Mouse (Mus musculus) splenic B cell, adult 2 months (primary cell): ENCODE data around the gene Wfs1.
"Not testable (repeated sequence)": the region's sequence is repeated elsewhere in the genome, so short reads cannot be mapped to it uniquely, and the experiment has no call there.

Experiments used
- DNase-seq: peaks from one replicate; pipeline ENCODE4 v3.0.0-alpha.2; 2011; ENCODE audit warnings: low read depth, low spot score
- H3K27me3 ChIP-seq: 2 replicates; pipeline ENCODE4 v1.6.1; 2012; ENCODE audit warnings: mild to moderate bottlenecking, low read length, moderate library complexity, mixed read lengths; ENCODE audit not compliant: control insufficient read depth, poor library complexity, insufficient read depth, severe bottlenecking
- H3K36me3 ChIP-seq: 2 replicates; pipeline ENCODE4 v1.6.1; 2012; ENCODE audit warnings: mild to moderate bottlenecking, low read length, moderate library complexity, mixed read lengths; ENCODE audit not compliant: control insufficient read depth, poor library complexity, insufficient read depth, severe bottlenecking

The Wfs1 gene

DNA sequence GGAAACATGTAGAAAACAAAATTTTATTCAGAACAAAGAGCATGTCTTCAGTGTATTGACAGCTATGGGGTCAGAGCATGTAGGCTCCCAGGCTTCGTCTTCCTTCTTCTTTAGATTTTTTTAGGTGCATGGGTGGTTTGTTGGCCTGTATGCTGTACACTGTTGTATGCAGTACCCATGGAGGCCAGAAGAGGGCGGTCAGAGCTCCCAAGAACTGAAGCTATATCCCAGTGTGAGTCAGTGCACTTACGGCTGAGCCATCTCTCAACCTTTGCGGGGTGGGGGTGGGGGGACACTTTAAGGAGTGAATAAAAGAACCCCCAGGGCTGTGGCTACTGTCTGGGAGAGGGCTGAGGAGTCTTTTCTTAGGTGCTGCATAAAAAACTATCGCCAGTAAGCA lies 30.2 kb downstream of the Wfs1 start:
- Histone ChIP-seq H3K36me3 (no peaks in the 10 kb centered on the region), H3K27me3 (no peaks in the 10 kb centered on the region)
- peak; percentile 79 for DNase-seq

GRCm38 (mm10) chr5:36955366-36955765 lies 33.6 kb downstream of the Wfs1 start:
- no peaks in the 10 kb centered on the region for H3K27me3 ChIP-seq
- DNase-seq, result peak; percentile 58
- no peaks in the 10 kb centered on the region for H3K36me3 ChIP-seq

DNA sequence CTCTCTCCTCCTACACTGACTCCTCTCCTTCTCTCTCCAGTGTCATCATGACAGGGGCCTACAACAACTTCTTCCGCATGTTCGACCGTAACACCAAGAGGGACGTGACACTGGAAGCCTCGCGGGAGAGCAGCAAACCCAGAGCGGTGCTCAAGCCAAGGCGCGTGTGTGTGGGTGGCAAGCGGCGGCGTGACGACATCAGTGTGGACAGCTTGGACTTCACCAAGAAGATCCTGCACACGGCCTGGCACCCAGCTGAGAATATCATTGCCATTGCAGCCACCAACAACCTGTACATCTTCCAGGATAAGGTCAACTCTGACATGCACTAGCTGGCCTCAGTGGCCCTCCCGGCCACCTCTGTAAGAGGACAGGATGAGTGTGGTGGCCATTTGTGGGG lies 36.7 kb downstream of the Wfs1 start:
- no peaks in the 10 kb centered on the region for H3K36me3 ChIP-seq
- no peak for DNase-seq
- no peaks in the 10 kb centered on the region for H3K27me3 ChIP-seq

- DNase-seq, result peak; percentile 50
- no peaks in the 10 kb centered on the region for H3K27me3 ChIP-seq
- H3K36me3 ChIP-seq, result no peaks in the 10 kb centered on the region
These were observed 38.1 kb downstream of the Wfs1 start for GRCm38 (mm10) chr5:36950871-36951270.

DNA sequence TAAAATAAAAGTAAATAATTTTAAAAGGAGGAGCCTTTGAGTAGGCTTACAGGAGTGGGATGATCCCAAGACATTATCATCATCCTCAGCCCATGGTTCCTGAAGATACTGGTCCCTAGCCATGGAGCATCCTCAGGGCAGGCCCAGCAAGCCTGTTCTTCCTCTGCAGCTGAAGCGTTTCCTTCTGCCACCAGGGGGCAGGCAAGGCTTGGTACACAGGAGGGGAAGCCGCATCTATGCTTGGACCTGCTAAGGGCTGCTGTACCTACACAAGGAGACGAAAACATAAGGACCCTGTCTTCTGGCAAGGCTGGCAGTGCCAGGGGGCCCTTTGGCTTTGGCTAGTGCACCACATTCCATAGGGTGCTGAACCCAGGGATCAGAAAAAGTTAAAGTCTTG lies 40.2 kb downstream of the Wfs1 start:
- no peaks in the 10 kb centered on the region for H3K36me3 ChIP-seq
- no peaks in the 10 kb centered on the region for H3K27me3 ChIP-seq
- DNase-seq, result peak; percentile 81

- peak; percentile 80 for DNase-seq
These were observed 42.6 kb downstream of the Wfs1 start for GRCm38 (mm10) chr5:36946445-36946844.

GRCm38 (mm10) chr5:36945713-36946112 lies 43.3 kb downstream of the Wfs1 start:
- Histone ChIP-seq H3K36me3 (no peaks in the 10 kb centered on the region), H3K27me3 (no peaks in the 10 kb centered on the region)
- DNase-seq, result no peak

More at GRCm38 (mm10) chr5:36946445-36946844, 42.6 kb downstream of the Wfs1 start:
- Histone ChIP-seq H3K27me3 (no peaks in the 10 kb centered on the region), H3K36me3 (no peaks in the 10 kb centered on the region)

DNA sequence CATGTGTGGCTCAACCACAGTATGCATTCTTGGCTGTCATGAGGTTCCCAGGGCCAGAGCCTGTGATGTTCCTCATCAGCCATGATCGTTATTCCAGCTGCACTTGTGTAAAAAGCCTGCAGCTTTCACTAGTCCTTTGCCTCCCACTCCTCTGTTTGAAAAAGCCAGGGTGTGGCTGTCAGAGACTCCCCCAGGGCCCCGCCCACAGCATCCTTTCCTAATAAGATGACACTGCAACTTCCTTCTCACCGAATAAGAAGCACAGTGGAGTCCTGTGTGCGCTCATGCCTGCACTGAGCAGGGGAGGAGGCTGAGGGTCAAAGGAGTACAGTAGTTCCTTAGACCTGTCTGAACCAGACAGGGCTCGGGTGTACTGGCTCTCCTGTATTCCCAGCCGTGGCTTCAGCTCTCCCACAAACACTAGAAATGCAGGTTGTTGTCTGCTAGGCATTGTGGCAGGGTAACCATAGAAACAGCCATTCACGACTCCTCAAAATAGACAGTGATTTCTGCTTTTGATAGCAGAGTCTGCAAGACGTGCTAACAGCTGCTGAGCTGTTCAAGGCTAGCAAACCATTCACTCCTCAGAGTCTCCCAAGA lies 43.8 kb downstream of the Wfs1 start:
- Histone ChIP-seq H3K27me3 (no peaks in the 10 kb centered on the region), H3K36me3 (no peaks in the 10 kb centered on the region)
- DNase-seq, result no peak

GRCm38 (mm10) chr5:36944552-36944951 lies 44.5 kb downstream of the Wfs1 start:
- no peak for DNase-seq
- no peaks in the 10 kb centered on the region for H3K36me3 ChIP-seq

GRCm38 (mm10) chr5:36942446-36942845 lies 46.6 kb downstream of the Wfs1 start:
- no peaks in the 10 kb centered on the region for H3K36me3 ChIP-seq
- H3K27me3 ChIP-seq, result no peaks in the 10 kb centered on the region
- no peak for DNase-seq

More at GRCm38 (mm10) chr5:36944552-36944951, 44.5 kb downstream of the Wfs1 start:
- no peaks in the 10 kb centered on the region for H3K27me3 ChIP-seq

DNA sequence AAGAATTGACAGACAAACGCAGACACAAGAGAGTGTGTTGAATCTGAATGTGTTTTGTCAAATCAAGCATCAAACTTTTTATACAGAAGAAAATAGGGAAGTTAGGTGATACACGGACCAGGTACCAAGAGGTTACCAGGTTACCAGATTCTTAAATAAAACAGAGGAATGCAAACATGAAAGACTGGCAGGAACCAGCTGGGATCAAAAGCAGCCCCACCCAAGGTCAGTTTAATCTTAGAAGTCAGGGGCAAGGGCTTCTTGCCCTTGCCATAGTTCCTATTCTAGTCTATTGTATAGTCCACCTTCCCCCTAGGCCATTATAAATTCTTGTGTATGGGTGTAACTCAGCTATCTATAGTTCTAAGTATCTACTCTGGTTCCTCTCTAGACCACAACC lies 50.0 kb downstream of the Wfs1 start:
- H3K27me3 ChIP-seq, DNase-seq, H3K36me3 ChIP-seq: not testable (repeated sequence)

- Histone ChIP-seq H3K27me3 (no peaks in the 10 kb centered on the region), H3K36me3 (no peaks in the 10 kb centered on the region)
- no peak for DNase-seq
These were observed 51.0 kb downstream of the Wfs1 start for GRCm38 (mm10) chr5:36938021-36938420.

DNA sequence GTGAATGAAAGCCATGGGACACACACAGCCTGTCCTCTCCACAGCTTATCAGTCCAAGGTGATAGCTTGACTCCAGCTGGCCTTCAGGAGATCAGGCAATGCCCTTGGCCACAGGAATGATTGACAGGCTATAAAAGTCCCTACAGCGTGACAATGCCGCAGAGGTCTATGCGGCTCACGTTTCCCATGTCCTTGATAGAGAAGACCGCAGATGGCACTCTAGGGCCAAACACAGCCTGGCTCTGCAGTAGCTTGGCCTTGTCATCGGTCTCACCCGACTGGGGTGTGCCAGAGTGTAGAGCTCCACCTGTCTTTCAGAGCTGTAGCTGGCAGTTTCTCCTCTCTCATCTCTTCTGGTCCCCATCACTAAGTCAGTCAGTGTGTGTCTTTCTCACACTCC lies 52.5 kb downstream of the Wfs1 start:
- DNase-seq, result no peak

DNA sequence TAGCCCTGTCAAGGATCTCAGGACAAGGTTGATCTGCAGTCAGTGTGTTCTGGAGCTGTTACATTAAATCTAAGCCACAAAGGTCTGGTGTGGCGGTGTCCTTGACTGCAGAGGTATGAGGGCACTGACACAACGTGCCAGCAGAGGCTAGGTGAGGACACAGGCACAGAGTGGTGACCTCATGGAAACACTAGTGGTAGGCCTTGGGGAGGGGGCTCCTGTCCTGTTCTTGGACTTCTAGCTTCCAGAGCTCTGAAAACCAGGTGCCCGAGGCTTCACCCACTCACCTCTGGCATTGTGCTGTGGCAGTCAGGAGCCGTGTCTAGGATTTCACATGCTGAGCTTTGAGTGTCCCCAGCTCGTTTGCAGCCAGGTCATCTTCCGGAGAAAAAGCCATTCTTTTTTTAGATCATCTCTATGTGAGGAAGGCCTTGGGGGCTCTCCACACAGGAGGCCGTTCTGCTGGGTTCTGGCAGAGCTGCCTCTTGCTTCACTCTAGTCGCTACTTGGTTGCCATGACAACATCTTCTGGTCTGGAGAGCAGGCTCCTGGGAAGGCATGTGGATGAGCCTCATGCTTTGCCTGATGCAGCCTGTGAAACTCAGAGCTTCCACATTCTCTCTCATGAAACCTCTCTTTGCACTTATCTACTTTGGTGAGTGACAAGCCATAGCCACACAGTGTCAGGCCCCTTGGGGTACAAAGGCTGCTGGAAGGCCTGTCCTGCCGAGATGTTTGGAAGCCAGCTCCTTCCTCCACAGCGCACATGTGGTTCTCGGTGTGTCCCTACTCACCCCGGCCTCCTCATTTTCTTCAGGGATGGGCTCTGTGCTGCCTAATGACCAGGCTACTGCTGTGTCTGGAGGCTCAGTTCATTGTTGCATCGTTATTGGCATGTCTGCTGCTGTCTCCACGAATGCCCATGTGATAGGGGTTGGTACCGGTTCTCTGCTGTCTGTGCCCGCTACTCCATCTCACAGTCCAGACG lies 53.2 kb downstream of the Wfs1 start:
- Histone ChIP-seq H3K27me3 (no peaks in the 10 kb centered on the region), H3K36me3 (no peaks in the 10 kb centered on the region)
- no peak for DNase-seq

More for the DNA sequence above, 52.5 kb downstream of the Wfs1 start:
- no peaks in the 10 kb centered on the region for H3K27me3 ChIP-seq
- no peaks in the 10 kb centered on the region for H3K36me3 ChIP-seq

DNA sequence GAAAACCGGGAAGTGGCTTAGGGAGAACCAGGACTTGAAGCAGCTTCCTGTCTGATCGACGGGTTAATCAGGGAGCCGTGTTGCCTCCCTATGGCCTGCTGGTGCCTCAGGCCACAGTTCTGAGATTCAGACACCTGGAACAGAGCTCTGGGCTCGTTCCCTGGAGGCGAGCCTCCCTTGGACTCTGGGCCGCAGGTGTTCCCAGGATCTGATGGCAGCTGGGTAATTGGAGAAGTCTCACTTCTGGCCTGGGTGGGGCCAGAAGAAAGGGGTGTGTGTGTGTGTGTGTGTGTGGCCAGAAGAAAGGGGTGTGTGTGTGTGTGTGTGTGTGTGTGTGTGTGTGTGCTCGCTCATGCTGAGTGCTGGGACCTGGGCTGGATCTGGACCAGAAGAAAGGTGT lies 55.6 kb downstream of the Wfs1 start:
- Histone ChIP-seq H3K36me3 (no peaks in the 10 kb centered on the region), H3K27me3 (no peaks in the 10 kb centered on the region)
- no peak for DNase-seq
